Mouse (Mus musculus): ENCODE data around the gene Pxylp1. TPM values are rescaled to one million over a fixed set of nuclear protein-coding genes. Genes with fewer than 3 reads are reported as not detected.
A peak's percentile ranks its signal among the peaks of the same experiment; 100 is the strongest.

Gene Pxylp1
- total RNA-seq, 2 experiments from 2014 or later, result 19.4 to 21.3 TPM

- no peak for DNase-seq (ENCODE audit: low spot score in 2 of 2)
Measured at GRCm38 (mm10) chr9:96827002-96827785, 65.3 kb downstream of the Pxylp1 start.

- no peak for DNase-seq (ENCODE audit: low spot score in 2 of 2)
Measured at GRCm38 (mm10) chr9:96824857-96825256, 67.6 kb downstream of the Pxylp1 start.

- no peak for DNase-seq (ENCODE audit: low spot score in 2 of 2)
Measured at GRCm38 (mm10) chr9:96824026-96824425, 68.4 kb downstream of the Pxylp1 start.

- DNase-seq (ENCODE audit: low spot score in 2 of 2), result no peak
Measured at GRCm38 (mm10) chr9:96823541-96823940, 68.9 kb downstream of the Pxylp1 start.

GRCm38 (mm10) chr9:96823005-96823404 lies 69.5 kb downstream of the Pxylp1 start:
- DNase-seq (ENCODE audit: low spot score in 2 of 2), result no peak

GRCm38 (mm10) chr9:96818822-96819481 lies 73.5 kb downstream of the Pxylp1 start:
- DNase-seq (ENCODE audit: low spot score in 2 of 2), result no peak

GRCm38 (mm10) chr9:96818128-96818821 lies 74.2 kb downstream of the Pxylp1 start:
- DNase-seq (ENCODE audit: low spot score in 2 of 2), result peak; percentile 43 to 65

- DNase-seq (ENCODE audit: low spot score in 2 of 2), result no peak
Measured at GRCm38 (mm10) chr9:96811996-96812395, 80.5 kb downstream of the Pxylp1 start.

GRCm38 (mm10) chr9:96800131-96800825 lies 92.2 kb downstream of the Pxylp1 start:
- DNase-seq (ENCODE audit: low spot score in 2 of 2), result no peak

GRCm38 (mm10) chr9:96797311-96797710 lies 95.2 kb downstream of the Pxylp1 start:
- no peak for DNase-seq (ENCODE audit: low spot score in 2 of 2)

- DNase-seq (ENCODE audit: low spot score in 2 of 2), result peak; percentile 35 to 46
Measured at GRCm38 (mm10) chr9:96795399-96795928, 97.0 kb downstream of the Pxylp1 start.

GRCm38 (mm10) chr9:96794601-96795000 lies 97.9 kb downstream of the Pxylp1 start:
- DNase-seq (ENCODE audit: low spot score in 2 of 2), result no peak

- DNase-seq (ENCODE audit: low spot score in 2 of 2), result no peak
Measured at GRCm38 (mm10) chr9:96792543-96792942, 99.9 kb downstream of the Pxylp1 start.

- DNase-seq (ENCODE audit: low spot score in 2 of 2), result no peak
Measured at GRCm38 (mm10) chr9:96790389-96791007, 102.0 kb downstream of the Pxylp1 start.

- no peak for DNase-seq (ENCODE audit: low spot score in 2 of 2)
Measured at GRCm38 (mm10) chr9:96789906-96790305, 102.6 kb downstream of the Pxylp1 start.

GRCm38 (mm10) chr9:96787797-96788196 lies 104.7 kb downstream of the Pxylp1 start:
- DNase-seq (ENCODE audit: low spot score in 2 of 2), result no peak

- no peak for DNase-seq (ENCODE audit: low spot score in 2 of 2)
Measured at GRCm38 (mm10) chr9:96785871-96786342, 106.6 kb downstream of the Pxylp1 start.

- DNase-seq (ENCODE audit: low spot score in 2 of 2), result no peak
Measured at GRCm38 (mm10) chr9:96785187-96785586, 107.3 kb downstream of the Pxylp1 start.

GRCm38 (mm10) chr9:96783667-96784066 lies 108.8 kb downstream of the Pxylp1 start:
- no peak for DNase-seq (ENCODE audit: low spot score in 2 of 2)

GRCm38 (mm10) chr9:96783258-96783657 lies 109.2 kb downstream of the Pxylp1 start:
- no peak for DNase-seq (ENCODE audit: low spot score in 2 of 2)
